Mouse (Mus musculus): ENCODE measurements at regions not wholly inside any gene's neighbourhood (a gene's known extent, or its start where the extent isn't known, plus 50 kb on each side); places are given as distances from the start of the nearest gene placed in this dataset.

DNA sequence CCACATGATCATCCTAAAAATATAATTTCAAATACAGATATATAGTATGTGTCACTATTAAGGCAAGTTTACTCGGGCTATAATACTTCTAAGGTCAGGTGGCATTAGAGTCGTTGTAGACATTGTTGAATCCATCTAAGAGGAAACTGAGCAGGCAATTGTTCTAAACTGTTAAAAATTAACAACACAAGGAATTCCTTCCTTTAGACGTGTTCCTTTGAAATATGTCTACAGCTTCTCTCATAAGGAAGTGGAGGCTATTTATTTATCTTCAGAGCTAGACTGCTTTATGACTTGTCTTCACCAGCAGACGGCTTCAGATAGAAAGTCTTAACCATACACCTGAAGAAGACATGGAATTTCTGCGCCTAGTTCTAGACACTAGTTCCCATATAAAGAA is 744.2 kb upstream of the Cited2 start:
- H3K27me3 ChIP-seq (ENCODE audit: control insufficient read depth, insufficient read depth, low read depth, low read length): no peaks in the 10 kb centered on the region
- no peaks in the 10 kb centered on the region for H3K36me3 ChIP-seq (ENCODE audit: control insufficient read depth, insufficient read depth, low read length)
- H3K9me3 ChIP-seq (replicated peaks; ENCODE audit: control insufficient read depth, low read length, poor library complexity, severe bottlenecking): no peaks in the 10 kb centered on the region
- no peak for ATAC-seq
- H3K4me1 ChIP-seq (ENCODE audit: control insufficient read depth, insufficient read depth, low read length): no peaks in the 10 kb centered on the region
- WGBS: 90% methylated on average over 5 of the region's 5 CpGs
- no peak overlapping the region for H3K4me3 ChIP-seq (ENCODE audit: low read depth, low read length)
- H3K27ac ChIP-seq (ENCODE audit: low read length): no peak overlapping the region
- H3K9ac ChIP-seq (ENCODE audit: low read depth, low read length): no peak overlapping the region
- no peak overlapping the region for H3K4me2 ChIP-seq (ENCODE audit: low read length)

- Histone ChIP-seq H3K27me3 (ENCODE audit: control insufficient read depth, insufficient read depth, low read depth, low read length) (no peaks in the 10 kb centered on the region), H3K4me3 (ENCODE audit: low read depth, low read length) (no peak overlapping the region), H3K9ac (ENCODE audit: low read depth, low read length) (no peak overlapping the region), H3K4me1 (ENCODE audit: control insufficient read depth, insufficient read depth, low read length) (no peaks in the 10 kb centered on the region), H3K27ac (ENCODE audit: low read length) (no peak overlapping the region), H3K36me3 (ENCODE audit: control insufficient read depth, insufficient read depth, low read length) (no peaks in the 10 kb centered on the region), H3K9me3 (replicated peaks; ENCODE audit: control insufficient read depth, low read length, poor library complexity, severe bottlenecking) (no peaks in the 10 kb centered on the region), H3K4me2 (ENCODE audit: low read length) (no peak overlapping the region)
- WGBS: 70% methylated on average over 1 of the region's 1 CpGs
- no peak for ATAC-seq
Observed at GRCm38 (mm10) chr10:16990227-16990626, 732.8 kb upstream of the Cited2 start.

GRCm38 (mm10) chr10:16993789-16994188 is 729.2 kb upstream of the Cited2 start:
- Histone ChIP-seq H3K4me1 (ENCODE audit: control insufficient read depth, insufficient read depth, low read length) (no peaks in the 10 kb centered on the region), H3K9me3 (replicated peaks; ENCODE audit: control insufficient read depth, low read length, poor library complexity, severe bottlenecking) (no peaks in the 10 kb centered on the region)
- ATAC-seq: no peak

GRCm38 (mm10) chr10:16994526-16994925 is 728.5 kb upstream of the Cited2 start:
- WGBS: 75% methylated on average over 6 of the region's 6 CpGs

More at GRCm38 (mm10) chr10:16993789-16994188, 729.2 kb upstream of the Cited2 start:
- H3K27ac ChIP-seq (ENCODE audit: low read length): no peak overlapping the region
- no peaks in the 10 kb centered on the region for H3K27me3 ChIP-seq (ENCODE audit: control insufficient read depth, insufficient read depth, low read depth, low read length)
- no peak overlapping the region for H3K4me2 ChIP-seq (ENCODE audit: low read length)
- no peaks in the 10 kb centered on the region for H3K36me3 ChIP-seq (ENCODE audit: control insufficient read depth, insufficient read depth, low read length)
- WGBS: 72% methylated on average over 2 of the region's 2 CpGs
- H3K4me3 ChIP-seq (ENCODE audit: low read depth, low read length): no peak overlapping the region
- H3K9ac ChIP-seq (ENCODE audit: low read depth, low read length): no peak overlapping the region

GRCm38 (mm10) chr10:16995010-16995409 is 728.0 kb upstream of the Cited2 start:
- H3K4me2 ChIP-seq (ENCODE audit: low read length): no peak overlapping the region
- no peaks in the 10 kb centered on the region for H3K36me3 ChIP-seq (ENCODE audit: control insufficient read depth, insufficient read depth, low read length)

More at GRCm38 (mm10) chr10:16994526-16994925, 728.5 kb upstream of the Cited2 start:
- no peak overlapping the region for H3K27ac ChIP-seq (ENCODE audit: low read length)
- H3K9ac ChIP-seq (ENCODE audit: low read depth, low read length): no peak overlapping the region
- no peaks in the 10 kb centered on the region for H3K27me3 ChIP-seq (ENCODE audit: control insufficient read depth, insufficient read depth, low read depth, low read length)
- no peak for ATAC-seq
- H3K4me2 ChIP-seq (ENCODE audit: low read length): no peak overlapping the region
- H3K9me3 ChIP-seq (replicated peaks; ENCODE audit: control insufficient read depth, low read length, poor library complexity, severe bottlenecking): no peaks in the 10 kb centered on the region
- H3K36me3 ChIP-seq (ENCODE audit: control insufficient read depth, insufficient read depth, low read length): no peaks in the 10 kb centered on the region
- H3K4me1 ChIP-seq (ENCODE audit: control insufficient read depth, insufficient read depth, low read length): no peaks in the 10 kb centered on the region
- H3K4me3 ChIP-seq (ENCODE audit: low read depth, low read length): no peak overlapping the region

DNA sequence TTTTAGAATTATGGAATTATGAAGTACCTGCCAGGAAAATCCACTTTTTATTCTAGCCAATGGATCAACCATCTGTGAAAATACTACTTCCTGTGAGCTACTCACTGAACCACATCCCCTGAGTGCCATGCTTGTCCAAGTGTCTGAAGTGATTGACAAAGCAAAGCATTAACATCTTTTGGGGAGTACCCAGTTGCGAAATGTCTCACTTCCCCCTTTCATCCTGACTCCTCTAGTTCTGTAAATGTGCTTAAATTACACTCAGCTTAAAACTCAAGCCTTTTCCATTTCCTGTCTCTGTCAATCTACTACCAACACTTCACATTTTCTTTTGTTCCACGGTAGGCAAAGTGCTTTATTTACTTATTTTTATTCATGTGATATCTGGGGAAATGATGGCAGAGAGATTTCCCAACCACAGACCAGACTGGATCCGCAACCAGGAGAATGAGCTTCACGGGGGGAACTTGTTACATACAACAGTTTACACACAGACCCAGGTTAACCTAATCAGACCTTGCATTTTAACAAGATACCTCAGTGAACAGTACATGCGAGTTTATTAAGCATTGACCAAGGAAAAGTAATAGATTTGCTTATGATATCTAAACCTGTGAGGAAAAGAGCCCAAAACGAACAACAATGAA is 726.1 kb upstream of the Cited2 start:
- H3K9ac ChIP-seq (ENCODE audit: low read depth, low read length): no peak overlapping the region
- no peak overlapping the region for H3K27ac ChIP-seq (ENCODE audit: low read length)
- no peaks in the 10 kb centered on the region for H3K36me3 ChIP-seq (ENCODE audit: control insufficient read depth, insufficient read depth, low read length)
- no peak overlapping the region for H3K4me2 ChIP-seq (ENCODE audit: low read length)
- no peaks in the 10 kb centered on the region for H3K4me1 ChIP-seq (ENCODE audit: control insufficient read depth, insufficient read depth, low read length)
- no peaks in the 10 kb centered on the region for H3K9me3 ChIP-seq (replicated peaks; ENCODE audit: control insufficient read depth, low read length, poor library complexity, severe bottlenecking)
- no peaks in the 10 kb centered on the region for H3K27me3 ChIP-seq (ENCODE audit: control insufficient read depth, insufficient read depth, low read depth, low read length)
- no peak for ATAC-seq
- 82% methylated on average over 6 of the region's 6 CpGs for WGBS
- H3K4me3 ChIP-seq (ENCODE audit: low read depth, low read length): no peak overlapping the region

More at GRCm38 (mm10) chr10:16995010-16995409, 728.0 kb upstream of the Cited2 start:
- Histone ChIP-seq H3K4me3 (ENCODE audit: low read depth, low read length) (no peak overlapping the region), H3K9ac (ENCODE audit: low read depth, low read length) (no peak overlapping the region), H3K9me3 (replicated peaks; ENCODE audit: control insufficient read depth, low read length, poor library complexity, severe bottlenecking) (no peaks in the 10 kb centered on the region), H3K27me3 (ENCODE audit: control insufficient read depth, insufficient read depth, low read depth, low read length) (no peaks in the 10 kb centered on the region), H3K27ac (ENCODE audit: low read length) (no peak overlapping the region), H3K4me1 (ENCODE audit: control insufficient read depth, insufficient read depth, low read length) (no peaks in the 10 kb centered on the region)
- ATAC-seq: no peak
- WGBS: 58% methylated on average over 1 of the region's 1 CpGs

DNA sequence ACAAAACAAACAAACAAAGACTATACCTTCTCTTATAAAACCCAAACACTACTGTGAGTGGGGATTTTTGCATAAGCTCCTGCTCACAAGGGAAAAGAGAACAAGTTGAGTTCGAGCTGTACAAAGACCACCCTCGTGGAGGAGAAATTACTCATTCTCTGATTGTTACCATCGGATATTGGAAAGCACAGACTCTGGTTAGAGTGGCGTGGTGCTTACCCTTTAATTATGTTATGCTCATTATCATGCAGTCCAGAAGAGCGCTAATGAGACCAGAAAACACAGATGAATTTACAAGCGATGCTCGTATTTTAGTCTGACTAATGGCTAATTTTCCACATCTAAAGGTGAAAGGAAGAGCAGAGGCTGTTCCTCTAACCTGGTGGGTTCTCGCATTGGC is 721.7 kb upstream of the Cited2 start:
- 61% methylated on average over 8 of the region's 8 CpGs for WGBS

DNA sequence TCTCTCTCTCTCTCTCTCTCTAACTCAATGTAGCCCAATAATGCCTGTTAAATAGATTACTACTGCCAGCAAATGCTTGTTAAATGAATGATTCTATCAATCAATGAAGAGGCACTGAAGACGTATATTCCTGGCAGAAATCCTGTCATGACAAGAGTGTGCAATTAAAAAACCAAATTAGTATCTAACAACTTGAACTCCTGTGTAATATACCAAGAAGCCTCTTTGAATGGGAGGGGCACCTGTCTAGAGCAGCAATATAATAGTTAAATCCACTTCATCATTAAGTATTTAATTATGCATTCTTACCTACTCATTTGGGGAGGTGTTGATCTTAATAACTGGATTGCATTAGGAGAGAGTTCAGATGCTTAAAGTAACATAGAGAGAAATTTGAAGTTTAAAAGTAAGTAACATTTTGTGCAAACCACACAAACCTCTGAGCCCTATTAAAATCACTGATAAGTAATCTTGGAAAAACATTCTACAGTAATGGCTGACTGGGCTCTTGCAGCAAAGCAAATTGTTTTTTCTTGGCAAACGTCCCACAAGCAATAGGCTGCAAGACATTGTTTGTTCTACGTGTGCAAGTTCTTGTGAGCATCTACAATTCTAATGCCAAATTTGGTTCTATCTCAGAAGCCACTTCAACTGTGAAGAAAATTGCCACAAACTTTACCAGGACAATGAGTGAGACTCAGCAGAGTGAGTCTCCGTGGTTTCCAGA is 719.7 kb upstream of the Cited2 start:
- no peak overlapping the region for H3K9ac ChIP-seq (ENCODE audit: low read depth, low read length)
- H3K9me3 ChIP-seq (replicated peaks; ENCODE audit: control insufficient read depth, low read length, poor library complexity, severe bottlenecking): no peaks in the 10 kb centered on the region
- no peak overlapping the region for H3K27ac ChIP-seq (ENCODE audit: low read length)
- no peak for ATAC-seq
- no peaks in the 10 kb centered on the region for H3K27me3 ChIP-seq (ENCODE audit: control insufficient read depth, insufficient read depth, low read depth, low read length)
- 65% methylated on average over 4 of the region's 4 CpGs for WGBS
- no peak overlapping the region for H3K4me2 ChIP-seq (ENCODE audit: low read length)
- no peak overlapping the region for H3K4me3 ChIP-seq (ENCODE audit: low read depth, low read length)
- H3K4me1 ChIP-seq (ENCODE audit: control insufficient read depth, insufficient read depth, low read length): no peaks in the 10 kb centered on the region
- no peaks in the 10 kb centered on the region for H3K36me3 ChIP-seq (ENCODE audit: control insufficient read depth, insufficient read depth, low read length)

More for the DNA sequence above, 721.7 kb upstream of the Cited2 start:
- H3K27ac ChIP-seq (ENCODE audit: low read length): no peak overlapping the region
- H3K4me2 ChIP-seq (ENCODE audit: low read length): no peak overlapping the region
- H3K4me1 ChIP-seq (ENCODE audit: control insufficient read depth, insufficient read depth, low read length): no peaks in the 10 kb centered on the region
- H3K9ac ChIP-seq (ENCODE audit: low read depth, low read length): no peak overlapping the region
- H3K36me3 ChIP-seq (ENCODE audit: control insufficient read depth, insufficient read depth, low read length): no peaks in the 10 kb centered on the region
- no peaks in the 10 kb centered on the region for H3K9me3 ChIP-seq (replicated peaks; ENCODE audit: control insufficient read depth, low read length, poor library complexity, severe bottlenecking)
- no peak for ATAC-seq
- no peak overlapping the region for H3K4me3 ChIP-seq (ENCODE audit: low read depth, low read length)
- no peaks in the 10 kb centered on the region for H3K27me3 ChIP-seq (ENCODE audit: control insufficient read depth, insufficient read depth, low read depth, low read length)

- WGBS: 66% methylated on average over 4 of the region's 4 CpGs
- no peak overlapping the region for H3K4me3 ChIP-seq (ENCODE audit: low read depth, low read length)
- no peaks in the 10 kb centered on the region for H3K4me1 ChIP-seq (ENCODE audit: control insufficient read depth, insufficient read depth, low read length)
- H3K27ac ChIP-seq (ENCODE audit: low read length): no peak overlapping the region
- H3K9me3 ChIP-seq (replicated peaks; ENCODE audit: control insufficient read depth, low read length, poor library complexity, severe bottlenecking): no peaks in the 10 kb centered on the region
- H3K27me3 ChIP-seq (ENCODE audit: control insufficient read depth, insufficient read depth, low read depth, low read length): no peaks in the 10 kb centered on the region
- H3K4me2 ChIP-seq (ENCODE audit: low read length): no peak overlapping the region
- no peak for ATAC-seq
- H3K36me3 ChIP-seq (ENCODE audit: control insufficient read depth, insufficient read depth, low read length): no peaks in the 10 kb centered on the region
- H3K9ac ChIP-seq (ENCODE audit: low read depth, low read length): no peak overlapping the region
Observed at GRCm38 (mm10) chr10:17008683-17009082, 714.3 kb upstream of the Cited2 start.

All from midbrain, embryonic 16.5 days (tissue).